Mouse (Mus musculus) forebrain, embryonic 11.5 days (tissue): ENCODE results near the gene Atad5. TPM values are rescaled to one million over a fixed set of nuclear protein-coding genes. Genes with fewer than 3 reads are reported as not detected.
A peak's percentile ranks its signal among the peaks of the same experiment; 100 is the strongest.

Experiments used
- ATAC-seq: fragments of 200-750 bp; cut with Nextera tagmentation; replicated peaks from 2 replicates; pipeline ENCODE4 v1.8.0; 2017; ENCODE audit warnings: moderate TSS enrichment; ENCODE audit not compliant: low FRiP score
- DNase-seq: peaks from one replicate; pipeline ENCODE4 v3.0.0-alpha.2; 2017; ENCODE audit warnings: low spot score
- H3K27ac ChIP-seq: fragments of 300-500 bp; sonication (generic); 2 replicates; pipeline ENCODE4 v1.5.1; 2014; ENCODE audit warnings: low read depth, low read length
- H3K27me3 ChIP-seq: fragments of 300-500 bp; sonication (generic); 2 replicates; pipeline ENCODE4 v1.6.1; 2014; ENCODE audit warnings: mild to moderate bottlenecking, low read length, mixed read lengths; ENCODE audit not compliant: control insufficient read depth, insufficient read depth
- H3K36me3 ChIP-seq: fragments of 300-500 bp; sonication (generic); 2 replicates; pipeline ENCODE4 v1.6.1; 2014; ENCODE audit warnings: mild to moderate bottlenecking, low read length, moderate library complexity, mixed read lengths; ENCODE audit not compliant: control insufficient read depth, insufficient read depth
- H3K4me1 ChIP-seq: fragments of 300-500 bp; sonication (generic); replicated peaks from 2 replicates; pipeline ENCODE4 v1.6.1; 2014; ENCODE audit warnings: low read length, mixed read lengths; ENCODE audit not compliant: control insufficient read depth, insufficient read depth
- H3K4me2 ChIP-seq: fragments of 300-500 bp; sonication (generic); 2 replicates; pipeline ENCODE4 v1.6.1; 2014; ENCODE audit warnings: low read depth, mild to moderate bottlenecking, low read length, moderate library complexity, mixed read lengths; ENCODE audit not compliant: severe bottlenecking
- H3K4me3 ChIP-seq: fragments of 300-500 bp; sonication (generic); 2 replicates; pipeline ENCODE4 v1.5.1; 2014; ENCODE audit warnings: low read depth, low read length
- H3K9ac ChIP-seq: fragments of 300-500 bp; sonication (generic); 2 replicates; pipeline ENCODE4 v1.6.1; 2014; ENCODE audit warnings: low read length
- H3K9me3 ChIP-seq: fragments of 300-500 bp; sonication (generic); 2 replicates; pipeline ENCODE4 v1.6.1; 2016; ENCODE audit warnings: low read length, mixed read lengths; ENCODE audit not compliant: control insufficient read depth
- WGBS: fragments of 180-500 bp; shearing (Covaris S2); extraction: QIAGEN DNeasy Blood & Tissue Kit; methylation state at CpG from one replicate; pipeline ENCODE4 v1.1.7; 2014; 5-methylcytosine and 5-hydroxymethylcytosine counted together
- polyA plus RNA-seq: library from polyadenylated mRNA; unstranded; fragments of >200 nt; fragmentation: Nextera tagmentation; extraction: Ambion mirVana; gene quantifications from 2 replicates; pipeline ENCODE4 v1.2.1, GENCODE M21; 2014

Gene Atad5
- polyA plus RNA-seq, 1 experiment from 2014 or later, result 25.7 TPM

DNA sequence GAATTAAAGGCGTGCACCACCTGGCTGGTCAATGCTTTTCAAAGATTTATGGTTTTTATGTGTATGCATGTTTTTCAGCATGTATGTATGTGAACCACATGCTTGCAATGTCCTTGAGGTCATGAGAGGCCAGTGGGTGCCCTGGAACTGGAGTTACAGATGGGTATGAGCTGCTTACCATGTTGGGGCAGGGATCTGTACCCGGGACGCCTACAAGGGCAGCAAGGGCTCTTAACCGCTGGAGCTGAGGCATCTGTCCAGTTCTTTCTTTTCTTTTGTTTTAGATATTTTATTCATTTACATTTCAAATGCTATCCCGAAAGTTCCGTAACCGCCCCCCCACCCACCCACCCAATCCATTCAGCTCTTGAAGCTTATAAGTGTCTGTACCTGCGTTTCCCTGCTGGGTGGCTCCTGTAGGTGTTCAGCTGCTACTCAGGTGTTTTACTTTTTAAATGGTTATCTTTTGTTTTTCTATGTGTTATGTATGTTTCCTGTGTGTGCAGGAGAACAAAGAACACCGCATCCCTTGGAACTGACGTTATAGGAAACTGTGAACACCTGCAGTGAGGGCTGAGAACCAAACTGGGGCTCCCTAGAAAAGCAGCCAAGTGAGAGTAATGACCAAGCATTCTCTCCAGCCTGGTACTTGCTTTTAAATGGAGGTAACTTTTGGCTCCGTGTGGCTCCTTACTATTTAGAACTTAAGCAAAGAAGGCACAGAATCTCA is 46.9 kb downstream of the Atad5 start:
- Histone ChIP-seq H3K27me3 (no peaks in the 10 kb centered on the region), H3K9ac (no peak overlapping the region), H3K36me3 (peaks cover 5% of the 10 kb centered on the region; the same call in 1 of the 2 replicates), H3K4me3 (no peak overlapping the region), H3K9me3 (no peaks in the 10 kb centered on the region), H3K27ac (no peak overlapping the region), H3K4me2 (no peak overlapping the region), H3K4me1 (no peaks in the 10 kb centered on the region)
- ATAC-seq (no peak), DNase-seq (no peak)
- 86% methylated on average over 11 of the region's 11 CpGs for WGBS

DNA sequence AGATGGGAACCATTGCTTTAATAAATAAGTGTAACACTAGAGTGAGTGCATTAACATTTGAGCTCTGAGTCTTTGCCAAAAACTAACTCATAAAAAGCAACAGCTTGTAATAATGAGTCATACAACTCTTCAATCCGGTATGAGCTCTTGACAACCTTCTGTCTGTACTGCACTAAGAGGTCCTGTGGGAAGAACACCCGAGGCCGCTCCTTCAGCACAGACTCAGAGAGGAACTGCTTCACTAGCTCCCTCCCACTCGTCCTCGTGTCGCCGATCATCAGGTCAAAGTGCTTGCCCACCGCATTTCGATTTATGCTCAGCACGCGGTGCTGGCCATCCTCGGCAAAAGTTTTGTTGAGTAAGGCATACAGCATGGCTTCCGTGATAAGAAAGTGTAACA is 47.6 kb downstream of the Atad5 start:
- Histone ChIP-seq H3K4me1 (no peaks in the 10 kb centered on the region), H3K27me3 (no peaks in the 10 kb centered on the region), H3K27ac (no peak overlapping the region), H3K4me2 (no peak overlapping the region), H3K4me3 (no peak overlapping the region), H3K9ac (no peak overlapping the region), H3K36me3 (peaks cover 5% of the 10 kb centered on the region; the same call in 1 of the 2 replicates), H3K9me3 (no peaks in the 10 kb centered on the region)
- ATAC-seq (no peak), DNase-seq (no peak)
- 94% methylated on average over 13 of the region's 13 CpGs for WGBS

DNA sequence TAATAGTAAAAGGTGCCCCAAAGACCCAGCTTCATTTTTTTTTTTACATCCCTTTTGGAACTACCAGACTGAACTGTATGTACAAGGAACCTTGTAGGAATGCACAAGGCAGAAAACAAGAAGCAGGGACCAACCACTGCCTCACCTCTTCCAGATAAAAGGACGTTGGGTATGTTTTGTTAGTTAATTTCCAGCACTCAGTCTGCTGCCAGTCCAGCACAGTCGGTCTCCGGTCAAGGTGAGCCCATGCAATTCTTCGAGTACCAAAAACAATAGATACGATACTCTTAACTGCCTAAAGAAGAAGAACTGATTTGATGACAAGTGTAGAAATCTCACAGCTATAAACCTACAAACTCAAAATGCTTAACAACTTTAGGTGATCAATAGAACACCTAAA is 48.6 kb downstream of the Atad5 start:
- Histone ChIP-seq H3K9me3 (no peaks in the 10 kb centered on the region), H3K4me3 (no peak overlapping the region), H3K27me3 (no peaks in the 10 kb centered on the region), H3K36me3 (peaks cover 3% of the 10 kb centered on the region; the same call in 1 of the 2 replicates), H3K4me2 (no peak overlapping the region), H3K4me1 (no peaks in the 10 kb centered on the region), H3K27ac (no peak overlapping the region), H3K9ac (no peak overlapping the region)
- WGBS, result 91% methylated on average over 5 of the region's 5 CpGs
- ATAC-seq (no peak), DNase-seq (no peak)

DNA sequence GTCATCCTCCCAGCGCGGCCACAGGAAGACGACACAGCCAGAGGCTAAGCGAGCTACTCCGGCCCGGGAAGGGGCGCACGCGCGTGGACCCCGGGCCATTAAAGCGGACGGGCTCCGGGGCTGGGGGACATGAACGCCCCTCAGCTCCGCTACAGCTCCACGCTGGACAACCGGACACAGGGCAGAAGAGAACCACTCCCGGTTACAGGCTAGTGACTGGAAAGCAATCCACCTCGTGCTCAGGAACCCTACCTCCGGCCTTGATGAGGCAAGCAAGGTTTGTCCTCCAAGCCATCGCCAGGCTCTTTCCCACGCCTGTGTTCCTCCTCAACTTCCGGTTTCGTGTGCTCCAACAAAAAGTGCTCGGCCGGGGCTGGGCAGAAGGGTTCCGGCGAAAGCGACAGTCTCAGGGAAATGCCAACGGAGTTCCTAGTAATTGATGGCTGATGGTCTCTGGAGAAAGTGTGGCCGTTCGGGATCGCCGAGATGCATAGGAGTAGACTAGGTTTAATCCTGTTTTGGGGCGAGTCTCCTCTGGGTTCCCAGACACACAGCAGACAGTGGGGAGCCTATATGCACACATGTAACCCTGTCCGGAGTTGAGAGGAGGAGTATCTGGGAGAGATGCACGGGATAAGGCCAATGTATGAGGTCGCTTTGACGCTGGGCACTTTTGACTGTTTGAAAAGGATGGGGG is 52.8 kb downstream of the Atad5 start, which contains the start of gene Tefm:
Gene Tefm, minus strand, starts transcription at position 351 of the 697 bp plus-strand sequence.
- H3K9me3 ChIP-seq, result no peaks in the 10 kb centered on the region
- peak within 1 kb of the TSS; percentile 84 for H3K9ac ChIP-seq
- peak within 1 kb of the TSS; percentile 62 for H3K27ac ChIP-seq
- under 1% methylated on average over 40 of the region's 40 CpGs for WGBS
- no peaks in the 10 kb centered on the region for H3K27me3 ChIP-seq
- peak; percentile 89 for ATAC-seq
- H3K4me2 ChIP-seq, result peak within 1 kb of the TSS; percentile 76
- no peaks in the 10 kb centered on the region; the same call in 1 of the 2 replicates for H3K36me3 ChIP-seq
- H3K4me3 ChIP-seq, result peak within 1 kb of the TSS; percentile 69
- DNase-seq, result peak; percentile 89
- H3K4me1 ChIP-seq, result no peaks in the 10 kb centered on the region

DNA sequence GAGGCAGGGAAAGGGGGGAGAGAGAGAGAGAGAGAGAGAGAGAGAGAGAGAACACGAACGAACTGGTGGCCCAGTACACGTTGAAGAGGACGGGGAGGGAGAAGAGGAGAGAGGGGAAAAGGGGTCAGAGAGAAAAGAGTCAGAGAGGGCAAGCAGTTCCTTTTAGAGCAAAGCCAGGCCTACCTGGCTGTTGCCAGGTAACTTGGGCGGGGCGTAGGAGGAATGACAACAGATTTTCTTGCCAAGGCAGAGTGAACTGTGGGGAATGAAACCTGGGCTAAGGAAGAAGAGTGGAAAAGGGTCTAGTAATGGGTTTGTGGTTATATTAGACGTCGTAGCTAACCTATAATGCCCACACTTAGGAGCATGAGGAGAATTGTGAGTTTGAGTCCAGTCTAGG is 53.7 kb downstream of the Atad5 start:
- no peaks in the 10 kb centered on the region; the same call in 1 of the 2 replicates for H3K36me3 ChIP-seq
- no peaks in the 10 kb centered on the region for H3K9me3 ChIP-seq
- no peak overlapping the region for H3K27ac ChIP-seq
- H3K9ac ChIP-seq, result peak overlapping the region; percentile 84
- no peaks in the 10 kb centered on the region for H3K27me3 ChIP-seq
- ATAC-seq, result no peak
- DNase-seq, result no peak
- H3K4me1 ChIP-seq, result no peaks in the 10 kb centered on the region
- WGBS, result 44% methylated on average over 8 of the region's 8 CpGs
- H3K4me2 ChIP-seq, result peak overlapping the region; percentile 76
- H3K4me3 ChIP-seq, result peak overlapping the region; percentile 69

DNA sequence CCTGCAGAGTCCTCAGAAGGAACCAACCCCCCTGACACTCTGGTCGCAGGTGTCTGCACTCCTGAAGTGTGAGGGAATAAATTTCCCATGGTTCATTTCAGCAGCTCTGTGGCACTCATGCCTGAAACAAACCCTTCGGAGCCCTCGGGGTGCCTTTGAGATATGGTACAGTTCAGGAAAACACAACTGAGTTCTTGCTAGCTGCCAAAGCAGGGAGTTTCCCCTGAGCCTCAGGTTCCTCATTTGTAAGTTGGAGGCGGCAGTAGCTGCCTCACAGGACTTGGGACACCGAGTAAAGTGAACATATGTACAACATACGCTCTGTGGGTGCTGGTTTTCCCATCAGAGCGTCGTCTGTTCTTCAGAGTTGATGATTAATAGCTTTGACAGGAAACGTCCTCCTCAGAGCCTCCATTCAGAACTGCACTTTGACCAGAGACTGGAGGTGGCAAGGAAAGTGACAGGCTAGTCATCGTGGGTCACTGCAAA is 56.6 kb downstream of the Atad5 start:
- no peaks in the 10 kb centered on the region for H3K27me3 ChIP-seq
- WGBS, result 72% methylated on average over 10 of the region's 10 CpGs
- no peak for ATAC-seq
- no peaks in the 10 kb centered on the region for H3K9me3 ChIP-seq
- no peak overlapping the region for H3K27ac ChIP-seq
- no peak overlapping the region for H3K4me2 ChIP-seq
- no peak overlapping the region for H3K9ac ChIP-seq
- H3K36me3 ChIP-seq, result no peaks in the 10 kb centered on the region
- DNase-seq, result no peak
- no peak overlapping the region for H3K4me3 ChIP-seq
- H3K4me1 ChIP-seq, result no peaks in the 10 kb centered on the region

DNA sequence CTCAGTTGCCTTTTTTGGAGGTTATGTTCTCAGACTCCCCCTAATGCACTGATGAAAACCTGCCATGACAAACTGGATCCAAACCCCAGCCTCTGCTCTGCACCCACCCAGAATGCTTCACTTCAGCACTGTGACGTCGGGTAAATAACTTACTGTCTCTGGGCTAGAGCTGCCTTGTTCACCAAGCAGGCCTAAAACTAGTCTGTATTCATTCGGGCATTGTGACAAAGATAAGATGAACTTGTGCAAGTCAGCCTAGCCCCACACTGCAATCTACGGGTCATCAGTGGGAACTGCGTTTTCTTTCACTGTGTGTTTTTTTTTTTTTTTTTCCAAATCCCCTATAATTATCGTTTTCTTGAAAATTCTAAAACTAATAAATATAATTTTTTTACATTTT is 58.5 kb downstream of the Atad5 start:
- ATAC-seq (no peak), DNase-seq (no peak)
- 80% methylated on average over 6 of the region's 6 CpGs for WGBS
- Histone ChIP-seq H3K4me3 (no peak overlapping the region), H3K4me1 (no peaks in the 10 kb centered on the region), H3K27me3 (no peaks in the 10 kb centered on the region), H3K27ac (no peak overlapping the region), H3K36me3 (no peaks in the 10 kb centered on the region), H3K9me3 (no peaks in the 10 kb centered on the region), H3K4me2 (no peak overlapping the region), H3K9ac (no peak overlapping the region)

DNA sequence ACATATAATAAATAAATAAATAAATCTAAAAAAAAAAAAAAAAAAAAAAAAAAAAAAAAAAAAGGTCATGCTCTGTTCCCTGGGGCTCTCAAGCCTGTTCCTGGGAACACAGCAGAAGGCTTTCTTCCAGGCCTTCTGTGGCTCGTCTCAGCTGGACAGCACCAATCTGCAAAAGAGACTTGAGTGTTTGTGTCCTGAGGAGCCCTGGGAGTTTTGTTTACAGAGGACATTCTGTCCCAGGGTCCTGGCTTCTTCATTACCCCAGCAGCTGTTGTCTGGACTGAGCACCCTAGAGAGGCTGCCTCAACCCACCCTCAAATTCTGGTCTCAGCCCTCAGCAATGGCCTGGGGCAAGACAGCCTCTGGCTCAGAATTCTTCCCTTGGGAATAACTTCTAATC is 59.1 kb downstream of the Atad5 start:
- Histone ChIP-seq H3K27ac (no peak overlapping the region), H3K9me3 (no peaks in the 10 kb centered on the region), H3K4me2 (no peak overlapping the region), H3K36me3 (no peaks in the 10 kb centered on the region), H3K4me3 (no peak overlapping the region), H3K4me1 (no peaks in the 10 kb centered on the region), H3K9ac (no peak overlapping the region), H3K27me3 (peaks cover 2% of the 10 kb centered on the region)
- ATAC-seq (no peak), DNase-seq (no peak)
- WGBS, result 46% methylated on average over 1 of the region's 1 CpGs
